Mouse (Mus musculus): ENCODE measurements around the gene Elp5. TPM values are rescaled to one million over a fixed set of nuclear protein-coding genes. Genes with fewer than 3 reads are reported as not detected.

Gene Elp5
- polyA plus RNA-seq, 1 experiment from 2014 or later, result 168 TPM

DNA sequence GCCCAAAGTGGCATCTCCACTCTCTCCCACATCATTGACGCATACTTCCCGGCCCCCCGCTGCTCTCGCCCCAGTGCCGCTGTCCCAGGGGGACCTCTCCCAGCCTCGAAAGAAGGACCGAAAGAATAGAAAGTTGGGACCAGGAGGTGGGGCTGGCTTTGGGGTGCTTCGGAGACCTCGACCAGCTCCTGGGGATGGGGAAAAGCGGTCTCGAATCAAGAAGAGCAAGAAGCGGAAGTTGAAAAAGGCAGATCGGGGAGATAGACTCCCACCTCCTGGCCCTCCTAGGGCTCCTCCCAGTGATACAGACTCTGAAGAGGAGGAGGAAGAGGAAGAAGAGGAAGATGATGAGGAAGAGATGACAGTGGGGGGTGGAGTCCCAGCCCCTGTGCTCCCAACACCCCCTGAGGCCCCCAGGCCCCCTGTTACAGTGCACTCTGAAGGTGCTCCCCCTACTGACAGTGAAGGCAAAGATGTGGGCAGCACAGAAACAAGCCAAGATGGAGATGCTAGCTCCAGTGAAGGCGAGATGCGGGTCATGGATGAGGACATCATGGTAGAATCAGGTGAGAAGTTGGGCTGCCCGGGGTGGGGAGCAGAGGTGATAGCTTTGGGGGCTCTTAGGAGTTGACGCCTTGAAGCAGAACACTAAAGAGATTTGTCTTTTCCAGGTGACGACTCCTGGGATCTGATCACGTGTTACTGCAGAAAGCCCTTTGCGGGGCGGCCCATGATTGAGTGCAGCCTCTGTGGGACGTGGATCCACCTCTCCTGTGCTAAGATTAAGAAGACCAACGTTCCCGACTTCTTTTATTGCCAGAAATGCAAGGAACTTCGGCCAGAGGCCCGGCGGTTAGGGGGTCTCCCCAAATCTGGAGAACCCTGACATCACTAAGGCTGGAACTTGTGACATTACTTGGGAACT is 16.5 kb upstream of the Elp5 start:
- Histone ChIP-seq H3K36me3 (ENCODE audit: control insufficient read depth, insufficient read depth, low read length) (peaks cover 20% of the 10 kb centered on the region), H3K9me3 (ENCODE audit: control insufficient read depth, low read length) (no peaks in the 10 kb centered on the region), H3K9ac (ENCODE audit: low read length) (no peak overlapping the region), H3K4me3 (ENCODE audit: low read depth, low read length) (peak overlapping the region; percentile 5; the same call in 1 of the 2 replicates), H3K27me3 (ENCODE audit: control insufficient read depth, insufficient read depth, low read length) (no peaks in the 10 kb centered on the region), H3K27ac (ENCODE audit: low read depth, low read length) (no peak overlapping the region), H3K4me1 (ENCODE audit: control insufficient read depth, insufficient read depth, low read length) (peaks cover 18% of the 10 kb centered on the region), H3K4me2 (ENCODE audit: low read depth) (no peak overlapping the region)
- WGBS, result 93% methylated on average over 27 of the region's 27 CpGs
- no peak for ATAC-seq (ENCODE audit: insufficient read depth, low FRiP score, low TSS enrichment)
- no peak for DNase-seq (ENCODE audit: low spot score)

DNA sequence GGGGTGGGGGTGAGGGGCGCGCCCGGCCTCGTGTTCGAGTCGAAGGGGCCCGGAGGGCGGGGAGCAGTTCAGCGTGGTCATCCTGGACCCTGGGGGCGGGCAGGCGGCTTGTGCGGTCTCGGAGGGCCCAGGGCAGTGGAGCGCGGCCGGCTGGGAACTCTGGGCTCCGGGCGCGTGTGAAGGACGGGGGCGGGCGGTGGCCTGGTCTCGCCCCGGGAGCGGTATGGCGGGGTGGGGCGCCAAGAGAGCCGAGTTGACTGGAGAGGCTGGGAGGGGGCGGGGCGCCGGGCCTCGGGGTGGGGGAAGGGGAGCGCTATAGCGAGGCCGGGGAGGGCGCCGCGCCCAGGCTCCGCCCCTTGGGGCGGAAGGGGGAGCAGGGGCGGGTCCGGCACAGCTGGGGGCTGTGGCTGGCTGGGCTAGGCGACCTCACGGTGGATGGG is 14.8 kb upstream of the Elp5 start:
- Histone ChIP-seq H3K4me2 (ENCODE audit: low read depth) (peak overlapping the region; percentile 48), H3K9me3 (ENCODE audit: control insufficient read depth, low read length) (no peaks in the 10 kb centered on the region), H3K9ac (ENCODE audit: low read length) (peak overlapping the region; percentile 93), H3K36me3 (ENCODE audit: control insufficient read depth, insufficient read depth, low read length) (peaks cover 20% of the 10 kb centered on the region), H3K4me3 (ENCODE audit: low read depth, low read length) (peak overlapping the region; percentile 95), H3K27ac (ENCODE audit: low read depth, low read length) (peak overlapping the region; percentile 96), H3K27me3 (ENCODE audit: control insufficient read depth, insufficient read depth, low read length) (no peaks in the 10 kb centered on the region), H3K4me1 (ENCODE audit: control insufficient read depth, insufficient read depth, low read length) (peaks cover 19% of the 10 kb centered on the region)
- WGBS, result 0% methylated on average over 5 of the region's 44 CpGs
- DNase-seq (ENCODE audit: low spot score) (peak; percentile 86), ATAC-seq (ENCODE audit: insufficient read depth, low FRiP score, low TSS enrichment) (0 out of 2 replicates have a peak, but pooled peaks have one; percentile 7)

DNA sequence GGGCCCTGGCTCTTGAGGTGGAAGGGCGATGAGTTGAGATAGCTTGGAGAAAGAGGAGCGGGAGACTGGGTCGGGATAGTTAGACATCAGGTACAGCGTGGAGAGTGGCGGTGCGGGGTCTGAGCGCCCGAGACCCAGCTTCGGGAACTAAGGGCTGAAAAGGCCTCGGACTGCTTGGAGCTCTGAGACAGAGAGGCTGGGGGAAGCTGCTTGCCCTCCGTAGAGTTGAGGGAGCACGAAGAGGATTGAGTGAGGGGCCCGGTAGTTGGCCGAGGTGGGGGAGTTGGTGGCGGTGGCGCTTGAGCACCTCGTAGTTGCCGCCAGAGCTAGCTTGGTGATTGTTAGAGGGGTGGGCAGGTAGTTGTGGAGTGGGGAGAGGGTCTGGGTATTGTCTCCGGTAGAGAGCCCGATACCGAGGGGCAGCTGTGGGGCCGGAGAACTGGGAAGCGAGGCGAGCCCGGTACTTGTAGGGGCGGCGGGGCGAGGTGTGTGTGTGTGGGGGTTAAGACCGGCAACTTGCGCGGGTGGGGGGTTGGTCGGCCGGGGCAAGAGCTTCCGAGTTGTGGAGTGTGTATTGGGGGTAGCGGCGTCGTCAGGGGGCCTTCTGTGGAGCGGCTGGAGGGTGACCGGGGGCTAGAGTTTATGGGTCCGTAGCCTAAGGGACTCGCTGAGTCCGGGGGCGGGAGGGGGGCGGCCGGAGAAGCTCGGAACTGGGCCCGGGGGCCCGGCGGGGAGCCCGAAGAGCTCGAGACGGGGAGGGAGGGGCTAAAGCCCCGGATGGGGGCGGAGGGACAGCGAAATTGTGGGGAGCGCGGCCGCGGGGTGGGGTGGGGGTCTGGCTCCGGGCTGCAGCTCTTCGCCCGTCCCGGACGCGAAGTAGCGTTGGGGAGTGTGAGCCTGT is 14.1 kb upstream of the Elp5 start:
- WGBS, result under 1% methylated on average over 55 of the region's 66 CpGs
- peak; percentile 1; the same call in 1 of the 2 replicates for ATAC-seq (ENCODE audit: insufficient read depth, low FRiP score, low TSS enrichment)
- H3K27ac ChIP-seq (ENCODE audit: low read depth, low read length), result peak overlapping the region; percentile 96
- H3K9ac ChIP-seq (ENCODE audit: low read length), result peak overlapping the region; percentile 93
- H3K4me1 ChIP-seq (ENCODE audit: control insufficient read depth, insufficient read depth, low read length), result peaks cover 13% of the 10 kb centered on the region
- H3K27me3 ChIP-seq (ENCODE audit: control insufficient read depth, insufficient read depth, low read length), result no peaks in the 10 kb centered on the region
- H3K4me2 ChIP-seq (ENCODE audit: low read depth), result peak overlapping the region; percentile 48
- no peaks in the 10 kb centered on the region for H3K9me3 ChIP-seq (ENCODE audit: control insufficient read depth, low read length)
- H3K36me3 ChIP-seq (ENCODE audit: control insufficient read depth, insufficient read depth, low read length), result peaks cover 20% of the 10 kb centered on the region
- DNase-seq (ENCODE audit: low spot score), result peak; percentile 36
- peak overlapping the region; percentile 95 for H3K4me3 ChIP-seq (ENCODE audit: low read depth, low read length)

DNA sequence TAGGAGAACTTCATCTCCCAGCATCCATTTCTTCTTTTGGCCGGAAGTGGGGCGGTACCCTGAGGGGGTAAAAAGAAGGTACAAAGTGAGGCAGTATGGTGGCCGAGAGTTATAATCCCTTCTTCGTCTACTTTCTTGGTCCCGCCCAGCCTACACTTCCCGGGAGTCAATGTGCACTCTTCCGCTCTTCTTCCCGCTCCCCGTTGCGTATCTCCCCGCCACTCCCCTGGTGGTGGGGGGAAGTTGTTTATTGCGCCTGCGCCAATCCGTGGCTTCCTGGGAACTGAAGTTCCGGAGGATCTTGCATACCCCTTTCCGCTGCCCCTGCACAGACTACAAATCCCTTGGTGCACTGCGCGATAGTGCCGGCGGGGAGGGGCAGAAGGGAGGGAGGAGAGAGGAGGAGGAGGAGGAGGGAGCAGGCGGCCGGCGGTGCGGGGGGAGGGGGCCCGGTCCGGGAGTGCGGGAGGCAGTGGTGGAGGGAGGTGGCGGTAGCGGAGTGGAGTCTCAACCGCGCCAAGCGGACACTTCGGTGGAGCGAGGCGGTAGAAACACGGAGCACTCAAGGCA is 13.2 kb upstream of the Elp5 start, which contains the start of gene Phf23:
TSS of gene Phf23 (plus strand) at position 387 of the 570 bp plus-strand sequence.
- H3K36me3 ChIP-seq (ENCODE audit: control insufficient read depth, insufficient read depth, low read length), result peaks cover 20% of the 10 kb centered on the region
- H3K4me3 ChIP-seq (ENCODE audit: low read depth, low read length), result peak within 1 kb of the TSS; percentile 95
- ATAC-seq (ENCODE audit: insufficient read depth, low FRiP score, low TSS enrichment) (peak; percentile 69), DNase-seq (ENCODE audit: low spot score) (peak; percentile 97)
- WGBS, result under 1% methylated on average over 36 of the region's 36 CpGs
- peak within 1 kb of the TSS; percentile 96 for H3K27ac ChIP-seq (ENCODE audit: low read depth, low read length)
- no peaks in the 10 kb centered on the region for H3K9me3 ChIP-seq (ENCODE audit: control insufficient read depth, low read length)
- H3K27me3 ChIP-seq (ENCODE audit: control insufficient read depth, insufficient read depth, low read length), result no peaks in the 10 kb centered on the region
- peaks cover 12% of the 10 kb centered on the region for H3K4me1 ChIP-seq (ENCODE audit: control insufficient read depth, insufficient read depth, low read length)
- H3K4me2 ChIP-seq (ENCODE audit: low read depth), result peak within 1 kb of the TSS; percentile 48
- peak within 1 kb of the TSS; percentile 93 for H3K9ac ChIP-seq (ENCODE audit: low read length)

DNA sequence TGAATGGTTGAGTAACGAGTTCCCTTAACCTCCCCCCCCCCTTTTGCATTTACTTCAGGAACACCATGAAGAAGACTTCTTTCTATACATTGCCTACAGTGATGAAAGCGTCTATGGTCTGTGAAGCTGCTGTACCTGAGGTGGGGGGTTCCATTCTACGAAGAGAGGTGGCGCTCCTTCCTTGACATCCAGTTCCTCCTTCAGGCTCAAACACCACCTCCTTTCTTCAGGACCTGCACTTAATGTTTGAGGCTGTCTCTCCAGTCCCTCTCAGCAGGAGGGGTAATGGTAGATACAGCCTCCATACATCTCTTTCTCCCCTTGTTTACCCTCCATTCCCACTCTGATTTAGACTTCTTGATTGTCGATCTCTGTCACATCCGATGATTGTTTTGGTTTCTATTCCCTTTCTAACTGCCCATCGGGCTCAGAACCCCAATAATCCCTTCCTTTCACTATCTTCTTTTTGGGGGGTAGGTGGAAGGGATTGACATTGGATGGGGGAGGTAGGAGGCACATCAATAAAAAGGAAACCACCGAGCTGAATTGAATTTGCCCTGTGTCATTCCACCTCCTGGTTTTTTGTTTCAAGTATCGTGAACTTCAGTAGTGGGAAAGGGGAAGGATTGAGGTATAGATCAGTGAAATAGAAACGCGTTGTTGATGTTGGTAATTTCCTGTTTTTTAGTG is 12.2 kb upstream of the Elp5 start:
- H3K9me3 ChIP-seq (ENCODE audit: control insufficient read depth, low read length), result no peaks in the 10 kb centered on the region
- peak overlapping the region; percentile 2; the same call in 1 of the 2 replicates for H3K4me3 ChIP-seq (ENCODE audit: low read depth, low read length)
- H3K27me3 ChIP-seq (ENCODE audit: control insufficient read depth, insufficient read depth, low read length), result no peaks in the 10 kb centered on the region
- ATAC-seq (ENCODE audit: insufficient read depth, low FRiP score, low TSS enrichment) (no peak), DNase-seq (ENCODE audit: low spot score) (no peak)
- no peak overlapping the region for H3K4me2 ChIP-seq (ENCODE audit: low read depth)
- H3K36me3 ChIP-seq (ENCODE audit: control insufficient read depth, insufficient read depth, low read length), result peaks cover 19% of the 10 kb centered on the region
- H3K9ac ChIP-seq (ENCODE audit: low read length), result no peak overlapping the region
- H3K4me1 ChIP-seq (ENCODE audit: control insufficient read depth, insufficient read depth, low read length), result peaks cover 12% of the 10 kb centered on the region
- no peak overlapping the region for H3K27ac ChIP-seq (ENCODE audit: low read depth, low read length)
- 88% methylated on average over 11 of the region's 11 CpGs for WGBS

DNA sequence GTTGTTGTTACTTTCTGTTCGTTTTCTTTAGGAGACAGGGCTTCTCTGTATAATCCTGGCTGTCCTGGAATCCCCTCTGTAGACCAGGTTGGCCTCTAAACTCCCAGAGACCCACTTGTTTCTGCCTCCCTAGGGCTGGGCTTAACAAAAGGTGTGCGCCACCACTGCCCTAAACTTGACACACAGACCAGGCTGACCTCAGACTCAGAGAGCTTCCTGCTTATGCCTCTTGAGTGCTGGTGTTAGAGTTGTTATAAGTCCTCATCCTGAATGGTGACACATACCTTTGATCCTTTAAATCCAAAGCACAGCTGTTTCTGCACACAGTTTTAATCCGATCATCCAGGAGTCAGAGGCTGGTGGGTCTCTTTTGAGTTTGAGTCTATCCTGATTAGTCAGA is 10.6 kb upstream of the Elp5 start:
- Histone ChIP-seq H3K27me3 (ENCODE audit: control insufficient read depth, insufficient read depth, low read length) (no peaks in the 10 kb centered on the region), H3K36me3 (ENCODE audit: control insufficient read depth, insufficient read depth, low read length) (peaks cover 10% of the 10 kb centered on the region), H3K27ac (ENCODE audit: low read depth, low read length) (no peak overlapping the region), H3K9ac (ENCODE audit: low read length) (no peak overlapping the region), H3K4me3 (ENCODE audit: low read depth, low read length) (0 out of 2 replicates have a peak overlapping the region, but pooled peaks have one; percentile 61), H3K9me3 (ENCODE audit: control insufficient read depth, low read length) (no peaks in the 10 kb centered on the region), H3K4me2 (ENCODE audit: low read depth) (no peak overlapping the region), H3K4me1 (ENCODE audit: control insufficient read depth, insufficient read depth, low read length) (peaks cover 12% of the 10 kb centered on the region)
- DNase-seq (ENCODE audit: low spot score) (no peak), ATAC-seq (ENCODE audit: insufficient read depth, low FRiP score, low TSS enrichment) (no peak)
- 92% methylated on average over 3 of the region's 3 CpGs for WGBS

DNA sequence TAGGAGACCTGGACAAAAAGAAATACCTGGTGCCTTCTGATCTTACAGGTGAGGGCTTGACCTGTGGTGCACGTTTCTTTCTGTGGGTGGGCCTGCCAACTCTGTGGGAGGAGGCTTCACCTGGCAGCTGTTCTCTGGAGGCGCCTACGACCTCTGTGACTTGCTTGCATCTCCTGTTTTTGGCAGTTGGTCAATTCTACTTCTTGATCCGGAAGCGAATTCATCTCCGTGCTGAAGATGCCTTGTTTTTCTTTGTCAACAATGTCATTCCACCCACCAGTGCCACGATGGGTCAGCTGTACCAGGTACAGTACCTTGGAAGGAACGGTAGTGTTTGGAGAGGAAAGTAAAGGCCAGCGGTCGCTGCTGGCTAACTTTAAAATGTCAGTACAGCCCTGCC is 10.1 kb upstream of the Elp5 start:
- Histone ChIP-seq H3K36me3 (ENCODE audit: control insufficient read depth, insufficient read depth, low read length) (peaks cover 10% of the 10 kb centered on the region), H3K27ac (ENCODE audit: low read depth, low read length) (no peak overlapping the region), H3K9me3 (ENCODE audit: control insufficient read depth, low read length) (no peaks in the 10 kb centered on the region), H3K4me1 (ENCODE audit: control insufficient read depth, insufficient read depth, low read length) (peaks cover 7% of the 10 kb centered on the region), H3K27me3 (ENCODE audit: control insufficient read depth, insufficient read depth, low read length) (no peaks in the 10 kb centered on the region), H3K4me3 (ENCODE audit: low read depth, low read length) (peak overlapping the region; percentile 61), H3K9ac (ENCODE audit: low read length) (peak overlapping the region; percentile 8; the same call in 1 of the 2 replicates), H3K4me2 (ENCODE audit: low read depth) (peak overlapping the region; percentile 59)
- DNase-seq (ENCODE audit: low spot score) (no peak), ATAC-seq (ENCODE audit: insufficient read depth, low FRiP score, low TSS enrichment) (no peak)
- WGBS, result 89% methylated on average over 10 of the region's 10 CpGs

DNA sequence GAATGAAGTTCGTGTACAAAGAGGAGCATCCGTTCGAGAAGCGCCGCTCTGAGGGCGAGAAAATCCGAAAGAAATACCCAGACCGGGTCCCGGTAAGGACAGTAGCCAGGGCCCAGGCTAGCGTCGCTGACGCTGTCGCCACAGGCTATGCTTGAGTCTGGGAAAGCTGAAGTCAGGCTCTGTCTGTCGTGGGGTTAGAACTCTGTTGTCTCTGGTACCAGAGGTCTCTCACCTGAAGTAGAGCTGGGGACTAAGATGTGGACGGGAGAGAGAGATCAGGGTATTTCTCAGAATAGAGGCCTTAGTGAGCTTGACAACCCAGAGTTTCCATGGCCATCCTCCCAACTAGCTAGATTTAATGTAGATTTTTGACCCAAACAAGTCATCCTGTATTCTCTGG is 9.4 kb upstream of the Elp5 start:
- ATAC-seq (ENCODE audit: insufficient read depth, low FRiP score, low TSS enrichment) (no peak), DNase-seq (ENCODE audit: low spot score) (no peak)
- Histone ChIP-seq H3K4me2 (ENCODE audit: low read depth) (peak overlapping the region; percentile 59), H3K9me3 (ENCODE audit: control insufficient read depth, low read length) (no peaks in the 10 kb centered on the region), H3K27ac (ENCODE audit: low read depth, low read length) (peak overlapping the region; percentile 66; the same call in 1 of the 2 replicates), H3K36me3 (ENCODE audit: control insufficient read depth, insufficient read depth, low read length) (peaks cover 10% of the 10 kb centered on the region), H3K27me3 (ENCODE audit: control insufficient read depth, insufficient read depth, low read length) (no peaks in the 10 kb centered on the region), H3K4me1 (ENCODE audit: control insufficient read depth, insufficient read depth, low read length) (peaks cover 7% of the 10 kb centered on the region), H3K9ac (ENCODE audit: low read length) (peak overlapping the region; percentile 75), H3K4me3 (ENCODE audit: low read depth, low read length) (peak overlapping the region; percentile 61)
- WGBS, result 0% methylated on average over 15 of the region's 15 CpGs

Measured in neural tube, embryonic 11.5 days (tissue).